Mouse (Mus musculus) left cerebral cortex, postnatal 25 days (tissue): Measurements from ENCODE around the gene Mgat5. TPM values are rescaled to one million over a fixed set of nuclear protein-coding genes. Genes with fewer than 3 reads are reported as not detected.
A peak's percentile ranks its signal among the peaks of the same experiment; 100 is the strongest.

ENCODE experiments used
- DNase-seq, 2 experiments: peaks; one replicate each; pipeline ENCODE4 v3.0.0; 2022; ENCODE audit warnings: low spot score in 2 of 2, mixed read lengths in 1 of 2
- intact Hi-C: fragments of 180-260 bp; cut with DNase I; formaldehyde crosslinking; loops from one replicate; pipeline ENCODE4 v1.15.1; 2025
- total RNA-seq, 2 experiments: library from RNA; stranded (reverse); gene quantifications; 2 replicates each; pipeline ENCODE4 v1.2.3; 2021

Mgat5 gene
- total RNA-seq, 2 experiments from 2014 or later = 79.9 to 80.9 TPM

- intact Hi-C loops = loop anchor here (5.0 kb wide), 1 partner anchor 72 kb away; no protein-coding TSS in a partner anchor
Observed at GRCm38 (mm10) chr1:127355034-127355433, 150.2 kb downstream of the Mgat5 start.

GRCm38 (mm10) chr1:127363638-127364037 lies 158.8 kb downstream of the Mgat5 start:
- no peak for DNase-seq
- intact Hi-C loops = no loop called here

More at GRCm38 (mm10) chr1:127355034-127355433, 150.2 kb downstream of the Mgat5 start:
- DNase-seq = no peak

- no peak for DNase-seq
- intact Hi-C loops = no loop called here
Observed at GRCm38 (mm10) chr1:127365706-127366105, 160.9 kb downstream of the Mgat5 start.

- intact Hi-C loops = no loop called here
- no peak for DNase-seq
Observed at GRCm38 (mm10) chr1:127366111-127366510, 161.3 kb downstream of the Mgat5 start.

GRCm38 (mm10) chr1:127368513-127368912 lies 163.7 kb downstream of the Mgat5 start:
- no peak for DNase-seq
- intact Hi-C loops = no loop called here

- no peak for DNase-seq
- intact Hi-C loops = no loop called here
Observed at GRCm38 (mm10) chr1:127369538-127369937, 164.7 kb downstream of the Mgat5 start.

GRCm38 (mm10) chr1:127372096-127372495 lies 167.3 kb downstream of the Mgat5 start:
- intact Hi-C loops = no loop called here
- no peak for DNase-seq

- intact Hi-C loops = no loop called here
- no peak for DNase-seq
Observed at GRCm38 (mm10) chr1:127373559-127373958, 168.7 kb downstream of the Mgat5 start.

GRCm38 (mm10) chr1:127374157-127374556 lies 169.3 kb downstream of the Mgat5 start:
- intact Hi-C loops = no loop called here
- no peak for DNase-seq

GRCm38 (mm10) chr1:127380140-127380539 lies 175.3 kb downstream of the Mgat5 start:
- intact Hi-C loops = no loop called here
- DNase-seq = no peak

- peak; percentile 16 to 65 for DNase-seq
- intact Hi-C loops = no loop called here
Observed at GRCm38 (mm10) chr1:127380749-127381501, 176.1 kb downstream of the Mgat5 start.

GRCm38 (mm10) chr1:127383071-127383470 lies 178.3 kb downstream of the Mgat5 start:
- no peak for DNase-seq

GRCm38 (mm10) chr1:127387226-127387625 lies 182.4 kb downstream of the Mgat5 start:
- intact Hi-C loops = no loop called here
- no peak for DNase-seq

More at GRCm38 (mm10) chr1:127383071-127383470, 178.3 kb downstream of the Mgat5 start:
- intact Hi-C loops = no loop called here

- intact Hi-C loops = no loop called here
- no peak for DNase-seq
Observed at GRCm38 (mm10) chr1:127387661-127388060, 182.8 kb downstream of the Mgat5 start.

- intact Hi-C loops = no loop called here
- DNase-seq = no peak
Observed at GRCm38 (mm10) chr1:127394716-127395115, 189.9 kb downstream of the Mgat5 start.

- DNase-seq = no peak
Observed at GRCm38 (mm10) chr1:127395724-127396123, 190.9 kb downstream of the Mgat5 start.

GRCm38 (mm10) chr1:127396569-127397349 lies 191.9 kb downstream of the Mgat5 start:
- no peak for DNase-seq
- intact Hi-C loops = no loop called here

More at GRCm38 (mm10) chr1:127395724-127396123, 190.9 kb downstream of the Mgat5 start:
- intact Hi-C loops = no loop called here

GRCm38 (mm10) chr1:127397396-127397795 lies 192.6 kb downstream of the Mgat5 start:
- intact Hi-C loops = no loop called here
- DNase-seq = no peak

GRCm38 (mm10) chr1:127398186-127398585 lies 193.4 kb downstream of the Mgat5 start:
- intact Hi-C loops = no loop called here
- no peak for DNase-seq

GRCm38 (mm10) chr1:127400198-127400597 lies 195.4 kb downstream of the Mgat5 start:
- intact Hi-C loops = no loop called here
- DNase-seq = no peak

- intact Hi-C loops = no loop called here
- no peak for DNase-seq
Observed at GRCm38 (mm10) chr1:127400666-127401065, 195.9 kb downstream of the Mgat5 start.
